Mouse (Mus musculus) megakaryocyte, embryonic 14.5 days (primary cell): ENCODE measurements around the gene Snapc3.

Experiments used
- FLI1 ChIP-seq: IDR thresholded peaks from 2 replicates; pipeline ENCODE4 v1.6.1; 2012; ENCODE audit warnings: low read length, inconsistent platforms, mixed read lengths
- GATA1 ChIP-seq: IDR thresholded peaks from 3 replicates; pipeline ENCODE4 v1.6.1; 2012; ENCODE audit warnings: mixed read lengths, low read length, inconsistent platforms, borderline replicate concordance

GRCm38 (mm10) chr4:83400691-83401595 is 16.6 kb upstream of the Snapc3 start:
- TF ChIP-seq GATA1 (no peak), FLI1 (no peak)
